Mouse (Mus musculus): ENCODE results near the gene Wdr83. TPM values are rescaled to one million over a fixed set of nuclear protein-coding genes. Genes with fewer than 3 reads are reported as not detected.

Gene Wdr83
- polyA plus RNA-seq, 1 experiment from 2014 or later = 45.1 TPM

DNA sequence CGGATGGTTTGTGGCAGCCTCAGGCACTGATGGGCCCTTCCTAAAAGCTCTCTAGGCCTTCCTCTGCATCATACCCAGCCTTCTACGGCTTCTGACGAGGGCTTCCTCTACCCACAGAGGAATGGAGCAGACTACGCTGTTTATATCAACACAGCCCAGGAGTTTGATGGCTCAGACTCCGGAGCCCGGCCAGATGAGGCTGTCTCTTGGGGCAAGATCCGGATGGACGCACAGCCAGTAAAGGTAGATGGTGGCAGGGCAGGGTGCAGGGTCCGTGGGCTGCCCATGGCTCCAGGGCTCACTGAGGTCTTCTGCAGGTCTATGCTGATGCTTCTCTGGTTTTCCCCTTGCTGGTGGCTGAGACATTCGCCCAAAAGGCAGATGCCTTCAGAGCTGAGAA lies 6.5 kb downstream of the Wdr83 start:
- ATAC-seq (replicated peaks; ENCODE audit: low FRiP score) = no peak
- 86% methylated on average over 10 of the region's 10 CpGs for WGBS
- H3K36me3 ChIP-seq = peaks cover 56% of the 10 kb centered on the region

DNA sequence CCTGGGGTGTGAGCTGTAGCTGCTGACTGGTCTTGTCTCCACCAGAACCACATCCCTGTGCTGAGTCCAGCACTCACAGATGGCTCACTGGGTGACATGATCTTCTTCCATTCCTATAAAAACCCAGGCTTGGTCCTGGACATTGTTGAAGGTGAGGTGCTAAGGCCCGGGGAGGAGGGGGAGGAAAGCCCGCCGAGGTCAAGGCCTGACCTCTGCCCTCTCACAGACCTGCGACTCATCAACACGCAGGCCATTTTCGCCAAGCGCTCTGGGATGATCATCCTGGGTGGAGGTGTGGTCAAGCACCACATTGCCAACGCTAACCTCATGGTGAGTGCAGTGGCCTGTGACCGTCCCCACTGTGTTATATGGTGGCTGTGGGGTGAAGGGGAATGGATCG lies 6.9 kb downstream of the Wdr83 start:
- Histone ChIP-seq H3K36me3 (peaks cover 56% of the 10 kb centered on the region), H3K4me2 (no peak overlapping the region), H3K4me1 (peaks cover 21% of the 10 kb centered on the region), H3K4me3 (replicated peaks) (no peak overlapping the region), H3K9ac (no peak overlapping the region), H3K27ac (no peak overlapping the region), H3K9me3 (replicated peaks) (no peaks in the 10 kb centered on the region), H3K27me3 (no peaks in the 10 kb centered on the region)
- WGBS = 75% methylated on average over 10 of the region's 10 CpGs
- no peak for ATAC-seq (replicated peaks; ENCODE audit: low FRiP score)

More for the DNA sequence above, 6.5 kb downstream of the Wdr83 start:
- Histone ChIP-seq H3K27ac (no peak overlapping the region), H3K4me3 (replicated peaks) (no peak overlapping the region), H3K4me2 (no peak overlapping the region), H3K4me1 (peaks cover 25% of the 10 kb centered on the region), H3K9me3 (replicated peaks) (no peaks in the 10 kb centered on the region), H3K9ac (no peak overlapping the region), H3K27me3 (no peaks in the 10 kb centered on the region)

DNA sequence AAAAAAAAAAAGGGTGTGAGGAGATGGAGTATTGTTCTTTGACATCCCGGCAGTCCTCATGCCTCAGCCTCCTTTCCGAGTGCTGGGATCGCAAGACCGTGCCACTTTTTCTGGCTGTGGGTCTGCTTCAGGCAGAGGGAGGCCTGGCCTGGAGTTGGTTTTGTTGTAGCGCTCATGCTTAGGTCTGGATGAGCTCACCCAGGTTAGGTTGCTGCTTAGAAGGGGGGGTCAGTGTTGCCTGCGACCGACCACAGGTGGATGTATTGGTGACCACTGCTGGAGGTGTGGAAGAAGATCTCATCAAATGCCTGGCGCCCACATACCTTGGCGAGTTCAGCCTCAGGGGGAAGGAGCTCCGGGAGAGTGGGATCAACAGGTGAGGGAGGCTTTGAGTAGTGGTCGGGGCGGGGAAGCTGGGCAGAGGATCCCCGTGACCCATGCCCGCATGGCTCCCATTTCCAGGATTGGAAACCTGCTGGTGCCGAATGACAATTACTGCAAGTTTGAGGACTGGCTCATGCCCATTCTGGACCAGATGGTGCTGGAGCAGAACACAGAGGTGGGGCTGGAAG lies 8.0 kb downstream of the Wdr83 start:
- H3K27ac ChIP-seq = no peak overlapping the region
- H3K9me3 ChIP-seq (replicated peaks) = no peaks in the 10 kb centered on the region
- H3K4me2 ChIP-seq = peak overlapping the region; percentile 78
- H3K4me3 ChIP-seq (replicated peaks) = peak overlapping the region; percentile 89
- WGBS = 92% methylated on average over 15 of the region's 15 CpGs
- no peak for ATAC-seq (replicated peaks; ENCODE audit: low FRiP score)
- no peaks in the 10 kb centered on the region for H3K27me3 ChIP-seq
- peaks cover 21% of the 10 kb centered on the region for H3K4me1 ChIP-seq
- H3K36me3 ChIP-seq = peaks cover 47% of the 10 kb centered on the region
- no peak overlapping the region for H3K9ac ChIP-seq

DNA sequence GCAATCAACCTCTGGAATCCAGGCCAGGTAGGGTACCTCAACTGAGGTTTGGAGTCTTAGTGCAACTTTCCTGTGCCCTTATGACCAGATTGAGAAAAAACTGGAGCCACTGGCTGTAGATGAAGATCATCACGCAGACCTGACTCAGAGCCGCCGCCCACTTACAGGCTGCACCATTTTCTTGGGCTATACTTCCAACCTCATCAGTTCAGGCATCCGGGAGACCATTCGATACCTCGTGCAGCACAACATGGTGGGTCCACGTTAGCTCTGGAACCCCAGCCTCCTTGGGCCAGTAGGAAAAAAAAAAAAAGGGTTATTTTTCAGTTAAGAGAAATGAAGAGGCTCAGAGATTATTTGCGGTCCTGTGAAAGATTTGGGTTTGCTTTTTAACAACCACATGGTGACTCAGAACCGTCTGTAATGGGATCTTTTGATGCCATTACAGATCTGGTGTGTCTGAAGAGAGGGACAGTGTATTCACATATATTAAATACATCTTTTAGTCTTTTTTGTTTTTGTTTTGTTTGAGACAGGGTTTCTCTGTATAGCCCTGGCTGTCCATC lies 8.7 kb downstream of the Wdr83 start:
- WGBS = 30% methylated on average over 9 of the region's 9 CpGs
- Histone ChIP-seq H3K9ac (peak overlapping the region; percentile 87), H3K27ac (peak overlapping the region; percentile 99), H3K4me2 (peak overlapping the region; percentile 78), H3K9me3 (replicated peaks) (no peaks in the 10 kb centered on the region), H3K4me3 (replicated peaks) (peak overlapping the region; percentile 89), H3K4me1 (peaks cover 21% of the 10 kb centered on the region), H3K36me3 (peaks cover 45% of the 10 kb centered on the region), H3K27me3 (no peaks in the 10 kb centered on the region)
- ATAC-seq (replicated peaks; ENCODE audit: low FRiP score) = no peak; the same call in 1 of the 2 replicates

DNA sequence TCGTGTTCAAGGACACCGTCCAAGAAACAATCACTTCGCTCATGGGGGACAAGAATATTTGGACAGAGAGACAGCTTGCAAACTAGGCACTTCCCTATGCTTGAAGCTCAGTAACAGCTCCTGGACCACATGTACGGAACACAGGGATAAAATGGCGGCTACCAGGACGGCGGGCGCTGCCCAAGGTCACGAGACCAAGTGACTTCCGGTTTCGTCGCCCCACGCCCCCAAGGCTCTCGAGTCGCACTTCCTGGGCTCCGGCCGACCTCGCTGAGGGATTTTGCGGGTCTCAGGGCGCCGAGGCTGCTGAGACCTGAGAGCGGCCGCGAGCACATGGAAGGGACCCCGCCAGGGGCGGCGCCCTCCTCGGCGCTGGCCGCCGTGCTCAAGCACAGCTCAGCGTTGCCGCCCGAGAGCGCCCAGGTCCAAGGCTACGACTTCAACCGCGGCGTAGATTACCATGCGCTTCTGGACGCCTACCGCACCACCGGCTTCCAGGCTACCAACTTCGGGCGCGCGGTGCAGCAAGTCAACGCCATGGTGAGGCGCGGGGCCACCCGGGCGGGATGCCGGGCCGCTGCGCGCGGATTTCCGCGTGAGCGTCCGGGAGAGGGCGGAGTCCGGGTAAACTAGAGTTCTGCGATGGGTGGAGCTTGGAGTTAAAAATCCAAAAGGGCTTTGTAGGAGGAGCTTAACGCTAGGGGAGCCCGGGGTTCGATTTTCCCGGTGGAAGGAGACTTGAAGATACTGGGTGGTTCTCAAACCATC lies 9.4 kb downstream of the Wdr83 start, which contains the start of gene Dhps:
Gene Dhps, plus strand, starts transcription at position 244 of the 768 bp plus-strand sequence.
- Histone ChIP-seq H3K36me3 (peaks cover 47% of the 10 kb centered on the region), H3K27me3 (no peaks in the 10 kb centered on the region), H3K4me3 (replicated peaks) (peak within 1 kb of the TSS; percentile 89), H3K27ac (peak within 1 kb of the TSS; percentile 99), H3K4me2 (peak within 1 kb of the TSS; percentile 78), H3K4me1 (peaks cover 21% of the 10 kb centered on the region), H3K9ac (peak within 1 kb of the TSS; percentile 87), H3K9me3 (replicated peaks) (no peaks in the 10 kb centered on the region)
- peak; percentile 91 for ATAC-seq (replicated peaks; ENCODE audit: low FRiP score)
- WGBS = under 1% methylated on average over 68 of the region's 68 CpGs

DNA sequence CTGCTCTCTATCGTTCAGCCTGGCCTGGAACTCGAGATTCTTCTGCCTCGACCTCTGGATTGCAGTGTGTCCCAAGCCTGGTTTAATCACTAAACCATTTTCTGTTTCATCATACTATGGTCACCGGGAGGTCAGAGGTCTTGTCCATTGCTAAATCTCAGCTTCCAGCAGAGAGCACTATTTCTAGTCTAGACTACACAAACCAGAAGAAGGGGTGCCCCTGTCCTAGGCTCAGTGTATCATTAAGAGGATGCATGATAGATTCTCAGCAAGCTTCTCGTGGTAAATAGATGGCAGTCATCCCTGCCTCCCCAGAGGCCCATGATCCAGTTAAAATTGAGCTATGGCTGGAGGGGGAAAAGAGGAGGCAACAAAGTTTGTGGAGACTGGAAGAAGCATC lies 10.1 kb downstream of the Wdr83 start:
- no peak for ATAC-seq (replicated peaks; ENCODE audit: low FRiP score)
- Histone ChIP-seq H3K4me1 (peaks cover 21% of the 10 kb centered on the region), H3K4me3 (replicated peaks) (peak overlapping the region; percentile 89), H3K27me3 (no peaks in the 10 kb centered on the region), H3K9me3 (replicated peaks) (no peaks in the 10 kb centered on the region), H3K9ac (0 out of 2 replicates have a peak overlapping the region, but pooled peaks have one; percentile 87), H3K27ac (peak overlapping the region; percentile 99), H3K4me2 (peak overlapping the region; percentile 78), H3K36me3 (peaks cover 47% of the 10 kb centered on the region)
- 74% methylated on average over 5 of the region's 5 CpGs for WGBS

DNA sequence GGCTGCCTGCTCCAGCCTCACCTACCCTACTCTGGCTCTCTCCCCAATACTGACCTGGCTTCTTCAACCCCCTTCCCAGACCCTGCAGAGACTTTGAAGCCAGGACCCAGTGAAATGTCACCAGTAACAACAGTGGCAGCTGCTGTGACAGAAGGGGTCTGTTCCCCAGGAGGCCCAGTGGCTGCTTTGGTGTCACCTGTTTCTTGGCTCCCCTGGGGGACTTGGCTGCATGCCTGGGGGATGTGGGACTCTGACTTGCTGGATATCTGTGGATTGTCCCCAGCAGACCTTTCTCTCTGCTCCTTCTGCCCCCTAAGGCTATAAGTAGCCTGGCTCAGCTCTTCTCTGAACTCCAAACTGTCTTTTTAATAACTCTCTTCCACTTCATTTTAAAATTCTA lies 13.1 kb downstream of the Wdr83 start, which contains the start of gene Gm5741:
Gene Gm5741, minus strand, starts transcription at position 1 of the 400 bp plus-strand sequence.
- H3K4me3 ChIP-seq (replicated peaks) = no peak within 1 kb of the TSS
- peaks cover 36% of the 10 kb centered on the region for H3K36me3 ChIP-seq
- H3K9ac ChIP-seq = no peak within 1 kb of the TSS
- H3K9me3 ChIP-seq (replicated peaks) = no peaks in the 10 kb centered on the region
- no peak within 1 kb of the TSS for H3K27ac ChIP-seq
- no peaks in the 10 kb centered on the region for H3K27me3 ChIP-seq
- no peak for ATAC-seq (replicated peaks; ENCODE audit: low FRiP score)
- peaks cover 15% of the 10 kb centered on the region for H3K4me1 ChIP-seq
- no peak within 1 kb of the TSS for H3K4me2 ChIP-seq

DNA sequence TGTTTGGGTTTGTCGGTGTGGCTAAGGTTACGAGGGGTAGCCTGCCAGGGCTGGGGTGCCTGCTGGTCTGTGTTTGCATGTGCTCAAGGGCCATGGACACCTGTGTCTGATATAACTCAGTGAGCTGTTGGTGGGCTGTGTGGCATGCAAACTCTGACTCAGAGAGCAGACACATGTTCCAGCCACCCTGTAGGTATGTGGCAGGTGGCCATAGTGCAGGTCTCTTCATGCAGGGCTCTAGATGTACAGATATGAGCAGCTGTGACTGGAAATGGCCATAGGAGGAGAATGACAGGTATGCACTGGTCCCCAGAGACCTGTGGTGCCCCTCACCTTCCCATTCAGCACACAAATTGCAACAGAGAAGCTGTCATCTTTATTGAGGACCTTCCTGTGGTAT lies 14.0 kb downstream of the Wdr83 start:
- WGBS = 92% methylated on average over 2 of the region's 2 CpGs

DNA sequence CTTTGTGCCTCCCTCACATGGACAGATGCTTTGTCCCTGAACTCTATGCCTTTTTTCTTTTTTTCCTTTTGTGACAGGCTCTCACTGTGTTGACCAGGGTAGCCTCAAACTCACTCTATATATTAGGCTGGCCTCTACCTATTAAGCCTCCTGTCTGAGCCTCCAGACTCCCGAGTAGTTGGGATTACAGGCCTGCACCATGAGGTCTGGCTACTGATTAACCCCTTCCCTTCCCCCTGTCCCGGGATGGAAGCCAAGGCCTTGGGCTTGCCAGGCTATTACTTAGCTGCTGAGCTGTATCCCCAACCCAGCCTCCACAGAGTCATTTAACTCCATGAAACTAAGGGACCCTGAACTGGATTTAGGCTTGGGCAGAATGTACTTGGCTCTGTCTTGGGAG lies 15.9 kb downstream of the Wdr83 start:
- Histone ChIP-seq H3K36me3 (peaks cover 45% of the 10 kb centered on the region), H3K4me2 (no peak overlapping the region), H3K4me3 (replicated peaks) (no peak overlapping the region), H3K9me3 (replicated peaks) (no peaks in the 10 kb centered on the region), H3K27ac (no peak overlapping the region), H3K9ac (no peak overlapping the region), H3K4me1 (peaks cover 17% of the 10 kb centered on the region), H3K27me3 (no peaks in the 10 kb centered on the region)
- no peak for ATAC-seq (replicated peaks; ENCODE audit: low FRiP score)
- WGBS = 35% methylated on average over 2 of the region's 2 CpGs

More for the DNA sequence above, 14.0 kb downstream of the Wdr83 start:
- Histone ChIP-seq H3K27me3 (no peaks in the 10 kb centered on the region), H3K4me2 (no peak overlapping the region), H3K4me1 (peaks cover 7% of the 10 kb centered on the region), H3K9ac (no peak overlapping the region), H3K4me3 (replicated peaks) (no peak overlapping the region), H3K36me3 (peaks cover 44% of the 10 kb centered on the region), H3K27ac (no peak overlapping the region), H3K9me3 (replicated peaks) (no peaks in the 10 kb centered on the region)
- no peak for ATAC-seq (replicated peaks; ENCODE audit: low FRiP score)

DNA sequence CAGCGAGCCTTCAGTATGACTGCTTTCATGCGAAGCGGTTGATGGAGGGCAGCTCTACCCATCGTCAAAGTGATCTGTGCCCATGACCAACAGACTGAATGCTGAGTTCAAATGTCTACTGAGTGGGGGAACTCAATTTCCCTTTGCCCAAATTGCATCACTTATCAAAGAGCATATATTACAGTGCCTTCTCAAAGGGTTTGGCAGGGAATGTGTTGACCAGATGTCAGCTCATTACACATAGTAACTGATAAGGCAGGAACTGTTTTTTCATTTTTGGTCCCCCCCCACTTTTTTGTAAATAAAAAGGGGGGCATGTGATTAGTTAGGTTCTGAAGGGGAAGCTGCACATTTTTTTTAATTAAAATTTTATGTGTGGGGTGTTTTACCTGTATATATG lies 18.5 kb downstream of the Wdr83 start:
- Histone ChIP-seq H3K27ac (no peak overlapping the region), H3K4me1 (peaks cover 17% of the 10 kb centered on the region), H3K9me3 (replicated peaks) (no peaks in the 10 kb centered on the region), H3K27me3 (no peaks in the 10 kb centered on the region), H3K4me2 (no peak overlapping the region), H3K9ac (no peak overlapping the region), H3K4me3 (replicated peaks) (no peak overlapping the region), H3K36me3 (peaks cover 49% of the 10 kb centered on the region)
- 91% methylated on average over 4 of the region's 4 CpGs for WGBS
- ATAC-seq (replicated peaks; ENCODE audit: low FRiP score) = no peak

DNA sequence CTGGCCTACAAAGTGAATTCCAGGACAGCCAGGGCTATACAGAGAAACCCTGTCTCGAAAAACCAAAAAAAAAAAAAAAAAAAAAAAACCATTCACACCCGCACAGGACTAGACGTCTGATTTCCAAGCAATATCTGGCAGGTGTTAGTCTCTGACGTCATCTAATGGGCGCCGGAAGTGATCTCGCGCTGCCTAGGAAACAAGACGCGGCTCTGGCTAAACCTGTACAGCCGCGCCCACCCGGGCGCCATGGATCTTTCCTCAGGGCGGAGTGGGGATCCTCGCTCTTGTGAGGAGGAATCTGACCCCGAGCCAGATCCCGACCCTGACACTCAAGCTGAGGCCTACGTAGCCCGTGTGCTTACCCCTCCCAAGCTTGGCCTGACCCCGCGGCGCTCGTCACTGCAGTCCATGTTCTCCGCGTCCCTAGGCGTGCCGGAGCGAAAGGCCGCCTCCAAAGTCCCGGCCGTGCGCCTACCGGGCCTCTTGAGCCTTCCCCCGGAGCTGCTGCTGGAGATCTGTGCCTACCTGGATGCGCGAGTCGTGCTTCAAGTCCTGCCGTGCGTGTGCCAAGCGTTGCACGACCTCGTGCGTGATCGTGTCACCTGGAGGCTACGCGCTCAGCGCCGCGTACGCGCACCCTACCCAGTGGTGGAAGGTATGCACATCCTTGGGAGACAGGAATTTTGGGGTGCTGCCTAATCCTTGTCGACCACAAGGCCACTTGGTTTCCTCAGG lies 21.1 kb downstream of the Wdr83 start, which contains the start of gene Fbxw9:
Gene Fbxw9, plus strand, starts transcription at position 177 of the 738 bp plus-strand sequence.
- Histone ChIP-seq H3K27me3 (no peaks in the 10 kb centered on the region), H3K36me3 (peaks cover 53% of the 10 kb centered on the region), H3K4me2 (peak within 1 kb of the TSS; percentile 82), H3K27ac (peak within 1 kb of the TSS; percentile 67; the same call in 1 of the 2 replicates), H3K9me3 (replicated peaks) (no peaks in the 10 kb centered on the region), H3K4me1 (peaks cover 17% of the 10 kb centered on the region), H3K4me3 (replicated peaks) (peak within 1 kb of the TSS; percentile 92), H3K9ac (peak within 1 kb of the TSS; percentile 75)
- WGBS = under 1% methylated on average over 53 of the region's 53 CpGs
- peak; percentile 90 for ATAC-seq (replicated peaks; ENCODE audit: low FRiP score)

All from kidney, embryonic 15.5 days (tissue).